Mouse (Mus musculus): Measurements from ENCODE around the gene Orm1. TPM values are rescaled to one million over a fixed set of nuclear protein-coding genes. Genes with fewer than 3 reads are reported as not detected.
A peak's percentile ranks its signal among the peaks of the same experiment; 100 is the strongest.

Orm1 gene
- polyA plus RNA-seq, 1 experiment: 3.9 TPM

DNA sequence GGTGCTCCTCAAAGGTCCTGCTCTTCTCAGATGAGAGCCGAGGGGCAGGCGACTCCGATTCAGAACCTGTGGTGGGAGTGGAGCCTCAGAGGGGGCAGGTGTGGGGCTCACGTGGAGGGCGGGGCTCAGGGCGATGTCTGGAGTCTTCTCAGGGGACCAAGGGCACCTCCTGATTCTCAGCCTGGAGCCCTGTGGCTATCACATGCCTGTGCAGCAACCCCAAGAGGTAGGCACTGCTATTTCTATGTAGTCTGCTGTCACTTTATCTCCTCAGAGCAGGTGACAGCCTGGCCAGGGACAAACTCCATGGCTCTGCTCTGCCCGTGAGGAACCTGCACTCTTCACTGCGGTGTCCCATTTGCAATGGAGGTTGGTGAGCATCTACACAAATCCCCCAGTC lies 29.0 kb downstream of the Orm1 start:
- no peaks in the 10 kb centered on the region for H3K4me1 ChIP-seq (ENCODE audit: control insufficient read depth, insufficient read depth, low read length)
- no peak overlapping the region for H3K4me3 ChIP-seq (replicated peaks; ENCODE audit: extremely low read depth, low read depth, low read length)
- 97% methylated on average over 8 of the region's 8 CpGs for WGBS
- DNase-seq: no peak
- TF ChIP-seq CTCF (IDR thresholded peaks at IDR 0.05; ENCODE audit: insufficient read depth, low read length): no peak
- no peak for TF ChIP-seq POLR2A (IDR thresholded peaks at IDR 0.05; ENCODE audit: borderline replicate concordance, extremely low read depth, low read depth, low read length)

DNA sequence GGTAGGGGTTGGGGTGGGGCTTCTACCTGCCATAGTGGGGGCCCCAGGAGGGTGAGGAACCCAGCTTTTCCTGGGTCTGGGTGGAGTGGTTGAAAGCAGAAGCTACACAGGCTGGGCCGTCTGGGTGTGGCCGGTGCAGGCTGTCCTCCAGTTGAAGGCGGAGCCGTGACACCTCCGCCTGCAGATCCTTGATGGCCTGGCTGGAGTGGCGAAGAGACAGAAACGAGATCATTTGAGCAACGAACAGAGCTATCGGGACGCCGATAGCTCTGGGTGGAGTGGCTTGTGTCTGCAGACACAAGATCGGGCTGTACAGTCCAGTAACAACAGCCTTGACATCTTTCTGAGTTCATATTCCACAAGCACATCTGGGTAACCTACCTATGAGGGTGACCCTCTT lies 30.0 kb downstream of the Orm1 start:
- Histone ChIP-seq H3K4me3 (replicated peaks; ENCODE audit: extremely low read depth, low read depth, low read length) (no peak overlapping the region), H3K4me1 (ENCODE audit: control insufficient read depth, insufficient read depth, low read length) (no peaks in the 10 kb centered on the region)
- TF ChIP-seq CTCF (IDR thresholded peaks at IDR 0.05; ENCODE audit: insufficient read depth, low read length) (no peak), POLR2A (IDR thresholded peaks at IDR 0.05; ENCODE audit: borderline replicate concordance, extremely low read depth, low read depth, low read length) (no peak)
- 76% methylated on average over 12 of the region's 12 CpGs for WGBS
- DNase-seq: no peak

- 77% methylated on average over 1 of the region's 1 CpGs for WGBS
- Histone ChIP-seq H3K4me1 (ENCODE audit: control insufficient read depth, insufficient read depth, low read length) (no peaks in the 10 kb centered on the region), H3K4me3 (replicated peaks; ENCODE audit: extremely low read depth, low read depth, low read length) (no peak overlapping the region)
- TF ChIP-seq POLR2A (IDR thresholded peaks at IDR 0.05; ENCODE audit: borderline replicate concordance, extremely low read depth, low read depth, low read length) (no peak), CTCF (IDR thresholded peaks at IDR 0.05; ENCODE audit: insufficient read depth, low read length) (no peak)
- DNase-seq: no peak
Observed at GRCm38 (mm10) chr4:63375367-63375766, 31.0 kb downstream of the Orm1 start.

DNA sequence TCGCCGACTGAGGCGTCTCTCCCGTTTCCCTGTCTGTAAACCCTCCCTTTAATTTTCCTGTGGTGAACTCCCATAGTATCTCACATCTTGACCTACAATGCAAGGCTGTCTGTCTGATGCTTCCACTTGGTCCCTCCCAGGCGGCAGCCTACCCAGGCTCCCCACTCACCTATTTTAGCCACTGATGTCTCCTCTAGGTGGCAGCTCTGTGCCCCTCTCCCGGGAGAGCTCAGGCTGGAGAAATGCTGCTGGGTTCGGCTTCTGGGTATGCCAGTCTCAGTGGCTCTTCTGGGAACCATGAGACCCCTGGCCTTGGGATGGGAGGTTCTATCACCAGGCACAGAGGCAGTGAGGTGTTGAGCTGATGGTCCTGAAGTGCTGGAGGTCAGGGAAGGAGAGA lies 33.1 kb downstream of the Orm1 start:
- 72% methylated on average over 7 of the region's 7 CpGs for WGBS
- DNase-seq: no peak
- no peak for TF ChIP-seq POLR2A (IDR thresholded peaks at IDR 0.05; ENCODE audit: borderline replicate concordance, extremely low read depth, low read depth, low read length)
- 0 out of 2 replicates have a peak, but pooled peaks have one; percentile 26 for TF ChIP-seq CTCF (IDR thresholded peaks at IDR 0.05; ENCODE audit: insufficient read depth, low read length)

GRCm38 (mm10) chr4:63382676-63383369 lies 38.5 kb downstream of the Orm1 start:
- peaks cover 3% of the 10 kb centered on the region; the same call in 1 of the 2 replicates for H3K4me1 ChIP-seq (ENCODE audit: control insufficient read depth, insufficient read depth, low read length)
- TF ChIP-seq CTCF (IDR thresholded peaks at IDR 0.05; ENCODE audit: insufficient read depth, low read length): no peak
- TF ChIP-seq POLR2A (IDR thresholded peaks at IDR 0.05; ENCODE audit: borderline replicate concordance, extremely low read depth, low read depth, low read length): no peak
- no peak overlapping the region for H3K4me3 ChIP-seq (replicated peaks; ENCODE audit: extremely low read depth, low read depth, low read length)
- no peak for DNase-seq
- 90% methylated on average over 4 of the region's 4 CpGs for whole genome bisulfite sequencing

More for the DNA sequence above, 33.1 kb downstream of the Orm1 start:
- no peaks in the 10 kb centered on the region for H3K4me1 ChIP-seq (ENCODE audit: control insufficient read depth, insufficient read depth, low read length)
- H3K4me3 ChIP-seq (replicated peaks; ENCODE audit: extremely low read depth, low read depth, low read length): no peak overlapping the region

DNA sequence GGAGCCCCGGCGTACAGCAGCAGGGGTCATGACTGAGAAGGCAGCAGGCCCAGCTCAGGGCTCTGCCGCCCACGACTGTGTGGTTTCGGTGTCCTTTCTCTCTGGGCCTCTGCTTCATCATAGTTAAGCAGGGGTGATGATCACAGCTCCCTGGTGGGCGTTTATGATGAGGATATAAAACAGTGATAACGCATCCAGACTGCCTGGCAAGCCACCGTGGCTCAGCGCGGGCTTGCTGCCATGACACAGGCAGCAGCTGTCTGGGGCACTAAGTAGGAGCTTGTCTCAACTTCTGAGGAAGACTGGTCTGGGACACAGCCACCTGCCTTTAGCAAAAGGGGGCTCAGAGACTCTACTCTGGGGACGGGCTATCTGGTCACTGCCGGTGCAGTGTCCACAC lies 39.1 kb downstream of the Orm1 start:
- no peak for DNase-seq
- peaks cover 3% of the 10 kb centered on the region; the same call in 1 of the 2 replicates for H3K4me1 ChIP-seq (ENCODE audit: control insufficient read depth, insufficient read depth, low read length)
- no peak overlapping the region for H3K4me3 ChIP-seq (replicated peaks; ENCODE audit: extremely low read depth, low read depth, low read length)
- no peak for TF ChIP-seq CTCF (IDR thresholded peaks at IDR 0.05; ENCODE audit: insufficient read depth, low read length)
- TF ChIP-seq POLR2A (IDR thresholded peaks at IDR 0.05; ENCODE audit: borderline replicate concordance, extremely low read depth, low read depth, low read length): no peak
- 86% methylated on average over 12 of the region's 12 CpGs for WGBS

DNA sequence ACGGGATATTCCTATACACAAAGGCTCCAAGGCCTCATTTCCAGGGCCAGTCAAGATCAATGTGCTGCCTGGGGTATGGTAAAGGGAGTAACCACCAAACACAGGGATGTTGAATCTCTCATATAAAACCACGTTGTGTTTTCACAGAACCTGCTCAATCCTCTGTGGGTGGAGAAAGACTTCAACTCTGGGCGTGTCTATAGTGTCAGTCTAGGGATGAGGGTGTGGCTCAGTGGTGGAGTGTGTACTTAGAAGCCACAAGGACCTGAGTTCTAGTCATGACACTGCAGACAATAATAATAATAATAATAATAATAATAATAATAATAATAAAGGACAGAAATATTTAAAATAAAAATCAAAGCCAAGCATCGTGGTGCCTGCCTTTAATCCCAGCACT lies 39.9 kb downstream of the Orm1 start:
- TF ChIP-seq POLR2A (IDR thresholded peaks at IDR 0.05; ENCODE audit: borderline replicate concordance, extremely low read depth, low read depth, low read length): no peak
- TF ChIP-seq CTCF (IDR thresholded peaks at IDR 0.05; ENCODE audit: insufficient read depth, low read length): no peak
- H3K4me1 ChIP-seq (ENCODE audit: control insufficient read depth, insufficient read depth, low read length): peaks cover 3% of the 10 kb centered on the region; the same call in 1 of the 2 replicates
- WGBS: 80% methylated on average over 4 of the region's 4 CpGs

GRCm38 (mm10) chr4:63385253-63385652 lies 40.9 kb downstream of the Orm1 start:
- peaks cover 3% of the 10 kb centered on the region; the same call in 1 of the 2 replicates for H3K4me1 ChIP-seq (ENCODE audit: control insufficient read depth, insufficient read depth, low read length)
- no peak overlapping the region for H3K4me3 ChIP-seq (replicated peaks; ENCODE audit: extremely low read depth, low read depth, low read length)
- DNase-seq: no peak
- TF ChIP-seq POLR2A (IDR thresholded peaks at IDR 0.05; ENCODE audit: borderline replicate concordance, extremely low read depth, low read depth, low read length) (no peak), CTCF (IDR thresholded peaks at IDR 0.05; ENCODE audit: insufficient read depth, low read length) (no peak)
- WGBS: 79% methylated on average over 3 of the region's 3 CpGs

More for the DNA sequence above, 39.9 kb downstream of the Orm1 start:
- no peak for DNase-seq
- H3K4me3 ChIP-seq (replicated peaks; ENCODE audit: extremely low read depth, low read depth, low read length): no peak overlapping the region

- WGBS: 37% methylated on average over 11 of the region's 11 CpGs
- no peak for TF ChIP-seq POLR2A (IDR thresholded peaks at IDR 0.05; ENCODE audit: borderline replicate concordance, extremely low read depth, low read depth, low read length)
- TF ChIP-seq CTCF (IDR thresholded peaks at IDR 0.05; ENCODE audit: insufficient read depth, low read length): no peak
- peaks cover 3% of the 10 kb centered on the region; the same call in 1 of the 2 replicates for H3K4me1 ChIP-seq (ENCODE audit: control insufficient read depth, insufficient read depth, low read length)
- no peak overlapping the region for H3K4me3 ChIP-seq (replicated peaks; ENCODE audit: extremely low read depth, low read depth, low read length)
- DNase-seq: no peak
Observed at GRCm38 (mm10) chr4:63385784-63386183, 41.4 kb downstream of the Orm1 start.

- 73% methylated on average over 6 of the region's 6 CpGs for WGBS
- TF ChIP-seq POLR2A (IDR thresholded peaks at IDR 0.05; ENCODE audit: borderline replicate concordance, extremely low read depth, low read depth, low read length) (no peak), CTCF (IDR thresholded peaks at IDR 0.05; ENCODE audit: insufficient read depth, low read length) (no peak)
- DNase-seq: no peak
- peaks cover 8% of the 10 kb centered on the region for H3K4me1 ChIP-seq (ENCODE audit: control insufficient read depth, insufficient read depth, low read length)
- H3K4me3 ChIP-seq (replicated peaks; ENCODE audit: extremely low read depth, low read depth, low read length): no peak overlapping the region
Observed at GRCm38 (mm10) chr4:63388029-63388428, 43.7 kb downstream of the Orm1 start.

All from lung, adult 2 months (tissue).